Mouse (Mus musculus): ENCODE data around the gene Crabp2. TPM values are rescaled to one million over a fixed set of nuclear protein-coding genes. Genes with fewer than 3 reads are reported as not detected.

Crabp2 gene
- polyA plus RNA-seq, 1 experiment from 2014 or later: 44.4 TPM

- Histone ChIP-seq H3K27me3 (ENCODE audit: control insufficient read depth, insufficient read depth, low read depth, low read length) (no peaks in the 10 kb centered on the region), H3K27ac (ENCODE audit: low read length) (no peak overlapping the region), H3K4me3 (ENCODE audit: low read depth, low read length) (no peak overlapping the region), H3K9me3 (replicated peaks; ENCODE audit: control insufficient read depth, low read length, poor library complexity, severe bottlenecking) (no peaks in the 10 kb centered on the region), H3K4me2 (ENCODE audit: low read length) (no peak overlapping the region), H3K9ac (ENCODE audit: low read depth, low read length) (no peak overlapping the region), H3K36me3 (ENCODE audit: control insufficient read depth, insufficient read depth, low read length) (peaks cover 24% of the 10 kb centered on the region), H3K4me1 (ENCODE audit: control insufficient read depth, insufficient read depth, low read length) (peaks cover 31% of the 10 kb centered on the region)
- WGBS: 86% methylated on average over 4 of the region's 4 CpGs
- no peak for ATAC-seq
Observed at GRCm38 (mm10) chr3:87935201-87935600, 13.3 kb upstream of the Crabp2 start.

- peak overlapping the region; percentile 15; the same call in 1 of the 2 replicates for H3K4me2 ChIP-seq (ENCODE audit: low read length)
- H3K4me1 ChIP-seq (ENCODE audit: control insufficient read depth, insufficient read depth, low read length): peaks cover 31% of the 10 kb centered on the region
- 95% methylated on average over 2 of the region's 2 CpGs for WGBS
- H3K9ac ChIP-seq (ENCODE audit: low read depth, low read length): 0 out of 2 replicates have a peak overlapping the region, but pooled peaks have one; percentile 34
- ATAC-seq: no peak; the same call in 1 of the 2 replicates
- H3K36me3 ChIP-seq (ENCODE audit: control insufficient read depth, insufficient read depth, low read length): peaks cover 28% of the 10 kb centered on the region
- no peaks in the 10 kb centered on the region for H3K9me3 ChIP-seq (replicated peaks; ENCODE audit: control insufficient read depth, low read length, poor library complexity, severe bottlenecking)
- no peaks in the 10 kb centered on the region for H3K27me3 ChIP-seq (ENCODE audit: control insufficient read depth, insufficient read depth, low read depth, low read length)
- H3K4me3 ChIP-seq (ENCODE audit: low read depth, low read length): no peak overlapping the region
- no peak overlapping the region for H3K27ac ChIP-seq (ENCODE audit: low read length)
Observed at GRCm38 (mm10) chr3:87935776-87936175, 12.7 kb upstream of the Crabp2 start.

DNA sequence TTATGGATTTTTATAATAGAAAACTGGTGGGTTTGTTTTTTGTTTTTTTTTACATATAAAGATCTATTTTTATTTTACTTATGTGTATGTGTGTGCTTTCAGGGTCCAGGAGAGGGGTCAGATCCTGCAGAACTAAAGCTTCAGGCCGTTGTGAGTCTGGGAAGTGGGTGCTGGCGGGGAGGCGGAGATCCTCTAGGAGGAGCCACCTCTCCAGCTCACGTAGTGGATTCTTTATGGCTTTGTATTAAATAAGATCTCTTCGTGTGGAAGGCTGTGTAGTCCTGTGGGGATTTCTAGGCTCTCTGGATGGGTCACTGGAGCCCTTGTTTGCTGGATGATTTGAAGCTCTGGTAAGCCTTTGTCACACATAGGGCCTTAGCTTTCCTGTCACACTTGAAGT lies 7.9 kb upstream of the Crabp2 start:
- H3K4me1 ChIP-seq (ENCODE audit: control insufficient read depth, insufficient read depth, low read length): peaks cover 10% of the 10 kb centered on the region
- H3K4me3 ChIP-seq (ENCODE audit: low read depth, low read length): no peak overlapping the region
- WGBS: 53% methylated on average over 5 of the region's 5 CpGs
- no peak overlapping the region for H3K9ac ChIP-seq (ENCODE audit: low read depth, low read length)
- no peak overlapping the region for H3K4me2 ChIP-seq (ENCODE audit: low read length)
- no peaks in the 10 kb centered on the region for H3K9me3 ChIP-seq (replicated peaks; ENCODE audit: control insufficient read depth, low read length, poor library complexity, severe bottlenecking)
- no peak for ATAC-seq
- no peak overlapping the region for H3K27ac ChIP-seq (ENCODE audit: low read length)
- peaks cover 23% of the 10 kb centered on the region for H3K36me3 ChIP-seq (ENCODE audit: control insufficient read depth, insufficient read depth, low read length)
- no peaks in the 10 kb centered on the region for H3K27me3 ChIP-seq (ENCODE audit: control insufficient read depth, insufficient read depth, low read depth, low read length)

GRCm38 (mm10) chr3:87942471-87942870 lies 6.0 kb upstream of the Crabp2 start:
- Histone ChIP-seq H3K9me3 (replicated peaks; ENCODE audit: control insufficient read depth, low read length, poor library complexity, severe bottlenecking) (no peaks in the 10 kb centered on the region), H3K27me3 (ENCODE audit: control insufficient read depth, insufficient read depth, low read depth, low read length) (no peaks in the 10 kb centered on the region), H3K4me3 (ENCODE audit: low read depth, low read length) (no peak overlapping the region), H3K9ac (ENCODE audit: low read depth, low read length) (no peak overlapping the region), H3K4me2 (ENCODE audit: low read length) (no peak overlapping the region), H3K27ac (ENCODE audit: low read length) (no peak overlapping the region), H3K4me1 (ENCODE audit: control insufficient read depth, insufficient read depth, low read length) (peaks cover 13% of the 10 kb centered on the region), H3K36me3 (ENCODE audit: control insufficient read depth, insufficient read depth, low read length) (peaks cover 23% of the 10 kb centered on the region)
- ATAC-seq: no peak
- 96% methylated on average over 2 of the region's 2 CpGs for WGBS

- Histone ChIP-seq H3K27me3 (ENCODE audit: control insufficient read depth, insufficient read depth, low read depth, low read length) (no peaks in the 10 kb centered on the region), H3K4me1 (ENCODE audit: control insufficient read depth, insufficient read depth, low read length) (peaks cover 17% of the 10 kb centered on the region), H3K4me2 (ENCODE audit: low read length) (no peak overlapping the region), H3K27ac (ENCODE audit: low read length) (no peak overlapping the region), H3K36me3 (ENCODE audit: control insufficient read depth, insufficient read depth, low read length) (peaks cover 23% of the 10 kb centered on the region), H3K4me3 (ENCODE audit: low read depth, low read length) (no peak overlapping the region), H3K9ac (ENCODE audit: low read depth, low read length) (no peak overlapping the region), H3K9me3 (replicated peaks; ENCODE audit: control insufficient read depth, low read length, poor library complexity, severe bottlenecking) (no peaks in the 10 kb centered on the region)
- WGBS: 84% methylated on average over 7 of the region's 7 CpGs
- ATAC-seq: no peak
Observed at GRCm38 (mm10) chr3:87943586-87943985, 4.9 kb upstream of the Crabp2 start.

GRCm38 (mm10) chr3:87944838-87945600 lies 3.4 kb upstream of the Crabp2 start:
- Histone ChIP-seq H3K36me3 (ENCODE audit: control insufficient read depth, insufficient read depth, low read length) (peaks cover 11% of the 10 kb centered on the region), H3K4me2 (ENCODE audit: low read length) (no peak overlapping the region), H3K4me3 (ENCODE audit: low read depth, low read length) (no peak overlapping the region), H3K4me1 (ENCODE audit: control insufficient read depth, insufficient read depth, low read length) (peaks cover 22% of the 10 kb centered on the region), H3K27ac (ENCODE audit: low read length) (no peak overlapping the region), H3K9me3 (replicated peaks; ENCODE audit: control insufficient read depth, low read length, poor library complexity, severe bottlenecking) (no peaks in the 10 kb centered on the region), H3K9ac (ENCODE audit: low read depth, low read length) (no peak overlapping the region), H3K27me3 (ENCODE audit: control insufficient read depth, insufficient read depth, low read depth, low read length) (no peaks in the 10 kb centered on the region; the same call in 1 of the 2 replicates)
- ATAC-seq: no peak
- WGBS: 11% methylated on average over 4 of the region's 4 CpGs

- Histone ChIP-seq H3K9ac (ENCODE audit: low read depth, low read length) (no peak overlapping the region), H3K27me3 (ENCODE audit: control insufficient read depth, insufficient read depth, low read depth, low read length) (no peaks in the 10 kb centered on the region; the same call in 1 of the 2 replicates), H3K36me3 (ENCODE audit: control insufficient read depth, insufficient read depth, low read length) (peaks cover 6% of the 10 kb centered on the region; the same call in 1 of the 2 replicates), H3K4me3 (ENCODE audit: low read depth, low read length) (no peak overlapping the region), H3K9me3 (replicated peaks; ENCODE audit: control insufficient read depth, low read length, poor library complexity, severe bottlenecking) (no peaks in the 10 kb centered on the region), H3K4me1 (ENCODE audit: control insufficient read depth, insufficient read depth, low read length) (peaks cover 24% of the 10 kb centered on the region), H3K4me2 (ENCODE audit: low read length) (no peak overlapping the region), H3K27ac (ENCODE audit: low read length) (no peak overlapping the region)
- no peak for ATAC-seq
- 17% methylated on average over 12 of the region's 12 CpGs for WGBS
Observed at GRCm38 (mm10) chr3:87945781-87946540, 2.5 kb upstream of the Crabp2 start.

GRCm38 (mm10) chr3:87946541-87946860 lies 2.0 kb upstream of the Crabp2 start:
- Histone ChIP-seq H3K4me1 (ENCODE audit: control insufficient read depth, insufficient read depth, low read length) (peaks cover 24% of the 10 kb centered on the region), H3K9ac (ENCODE audit: low read depth, low read length) (no peak overlapping the region), H3K4me2 (ENCODE audit: low read length) (no peak overlapping the region), H3K27me3 (ENCODE audit: control insufficient read depth, insufficient read depth, low read depth, low read length) (no peaks in the 10 kb centered on the region; the same call in 1 of the 2 replicates), H3K27ac (ENCODE audit: low read length) (no peak overlapping the region), H3K36me3 (ENCODE audit: control insufficient read depth, insufficient read depth, low read length) (0 out of 2 replicates have a peak, but pooled peaks cover 1% of the 10 kb centered on the region), H3K4me3 (ENCODE audit: low read depth, low read length) (no peak overlapping the region), H3K9me3 (replicated peaks; ENCODE audit: control insufficient read depth, low read length, poor library complexity, severe bottlenecking) (no peaks in the 10 kb centered on the region)
- 17% methylated on average over 1 of the region's 1 CpGs for WGBS
- no peak for ATAC-seq

Measured in midbrain, embryonic 16.5 days (tissue).